Mouse (Mus musculus) heart, postnatal 0 days (tissue): ENCODE results near the gene Gse1. TPM values are rescaled to one million over a fixed set of nuclear protein-coding genes. Genes with fewer than 3 reads are reported as not detected.

Experiments used
- ATAC-seq: fragments of 200-750 bp; cut with Nextera tagmentation; 2 replicates; pipeline ENCODE4 v1.8.0; 2017; ENCODE audit warnings: low read depth, moderate number of reproducible peaks, moderate library complexity; ENCODE audit not compliant: insufficient read depth
- DNase-seq: peaks from one replicate; pipeline ENCODE4 v3.0.0-alpha.2; 2016; ENCODE audit warnings: low spot score
- H3K27ac ChIP-seq: fragments of 300-500 bp; sonication (generic); 2 replicates; pipeline ENCODE4 v1.5.1; 2014; ENCODE audit warnings: low read depth, mild to moderate bottlenecking
- H3K27me3 ChIP-seq: fragments of 300-500 bp; sonication (generic); 2 replicates; pipeline ENCODE4 v1.6.1; 2014; ENCODE audit warnings: low read length, mixed read lengths; ENCODE audit not compliant: control insufficient read depth, insufficient read depth
- H3K36me3 ChIP-seq: fragments of 300-500 bp; sonication (generic); replicated peaks from 2 replicates; pipeline ENCODE4 v1.6.1; 2014; ENCODE audit warnings: low read length, mixed read lengths; ENCODE audit not compliant: control insufficient read depth, insufficient read depth
- H3K4me1 ChIP-seq: fragments of 300-500 bp; sonication (generic); 2 replicates; pipeline ENCODE4 v1.6.1; 2014; ENCODE audit warnings: antibody characterized with exemption; ENCODE audit not compliant: control insufficient read depth, insufficient read depth
- H3K4me2 ChIP-seq: fragments of 300-500 bp; sonication (generic); 2 replicates; pipeline ENCODE4 v1.6.1; 2014; ENCODE audit warnings: low read depth, mild to moderate bottlenecking, low read length, moderate library complexity
- H3K4me3 ChIP-seq: fragments of 300-500 bp; sonication (generic); 2 replicates; pipeline ENCODE4 v1.5.1; 2014; ENCODE audit warnings: low read depth, low read length
- H3K9ac ChIP-seq: fragments of 300-500 bp; sonication (generic); replicated peaks from 2 replicates; pipeline ENCODE4 v1.6.1; 2014; ENCODE audit warnings: low read depth, low read length, mixed read lengths
- H3K9me3 ChIP-seq: fragments of 300-500 bp; sonication (generic); replicated peaks from 2 replicates; pipeline ENCODE4 v1.6.1; 2016; ENCODE audit warnings: low read length; ENCODE audit not compliant: control insufficient read depth
- CTCF ChIP-seq: IDR thresholded peaks from 2 replicates; pipeline ENCODE4 v1.5.1; 2016; ENCODE audit warnings: antibody characterized with exemption, control low read depth, low read depth
- EP300 ChIP-seq: IDR thresholded peaks from 2 replicates; pipeline ENCODE4 v1.6.1; 2016; ENCODE audit warnings: antibody characterized with exemption, low read depth
- WGBS: fragments of 180-500 bp; shearing (Covaris S2); extraction: QIAGEN DNeasy Blood & Tissue Kit; methylation state at CpG from one replicate; pipeline ENCODE4 v1.1.7; 2014; 5-methylcytosine and 5-hydroxymethylcytosine counted together
- polyA plus RNA-seq: library from polyadenylated mRNA; unstranded; fragments of >200 nt; fragmentation: Nextera tagmentation; extraction: Ambion mirVana; gene quantifications from 2 replicates; pipeline ENCODE4 v1.2.1, GENCODE M21; 2015
- total RNA-seq: library from RNA; depleted of rRNA; stranded (reverse); fragments of >200 nt; gene quantifications from 2 replicates; pipeline ENCODE4 v1.2.3, GENCODE M21; 2014; ENCODE audit warnings: low replicate concordance

The Gse1 gene
- total and polyA plus RNA-seq, 2 experiments from 2014 or later: 5.4 to 18.7 TPM

- Histone ChIP-seq H3K27me3 (no peaks in the 10 kb centered on the region), H3K27ac (no peak overlapping the region), H3K4me1 (peaks cover 46% of the 10 kb centered on the region), H3K4me2 (no peak overlapping the region), H3K4me3 (no peak overlapping the region), H3K9ac (no peak overlapping the region), H3K9me3 (no peaks in the 10 kb centered on the region), H3K36me3 (no peaks in the 10 kb centered on the region)
- 62% methylated on average over 7 of the region's 7 CpGs for WGBS
- no peak for TF ChIP-seq CTCF
- no peak for TF ChIP-seq EP300
- ATAC-seq (no peak), DNase-seq (no peak)
Observed at GRCm38 (mm10) chr8:120423576-120423975, 195.3 kb downstream of the Gse1 start.

GRCm38 (mm10) chr8:120424829-120425198 lies 196.6 kb downstream of the Gse1 start:
- WGBS: 51% methylated on average over 4 of the region's 4 CpGs
- TF ChIP-seq CTCF: no peak
- TF ChIP-seq EP300: no peak
- Histone ChIP-seq H3K4me3 (no peak overlapping the region), H3K4me1 (peaks cover 46% of the 10 kb centered on the region), H3K4me2 (no peak overlapping the region), H3K27me3 (no peaks in the 10 kb centered on the region), H3K27ac (no peak overlapping the region), H3K9ac (0 out of 2 replicates have a peak overlapping the region, but pooled peaks have one; percentile 26), H3K9me3 (no peaks in the 10 kb centered on the region), H3K36me3 (no peaks in the 10 kb centered on the region)
- DNase-seq (no peak), ATAC-seq (no peak)

DNA sequence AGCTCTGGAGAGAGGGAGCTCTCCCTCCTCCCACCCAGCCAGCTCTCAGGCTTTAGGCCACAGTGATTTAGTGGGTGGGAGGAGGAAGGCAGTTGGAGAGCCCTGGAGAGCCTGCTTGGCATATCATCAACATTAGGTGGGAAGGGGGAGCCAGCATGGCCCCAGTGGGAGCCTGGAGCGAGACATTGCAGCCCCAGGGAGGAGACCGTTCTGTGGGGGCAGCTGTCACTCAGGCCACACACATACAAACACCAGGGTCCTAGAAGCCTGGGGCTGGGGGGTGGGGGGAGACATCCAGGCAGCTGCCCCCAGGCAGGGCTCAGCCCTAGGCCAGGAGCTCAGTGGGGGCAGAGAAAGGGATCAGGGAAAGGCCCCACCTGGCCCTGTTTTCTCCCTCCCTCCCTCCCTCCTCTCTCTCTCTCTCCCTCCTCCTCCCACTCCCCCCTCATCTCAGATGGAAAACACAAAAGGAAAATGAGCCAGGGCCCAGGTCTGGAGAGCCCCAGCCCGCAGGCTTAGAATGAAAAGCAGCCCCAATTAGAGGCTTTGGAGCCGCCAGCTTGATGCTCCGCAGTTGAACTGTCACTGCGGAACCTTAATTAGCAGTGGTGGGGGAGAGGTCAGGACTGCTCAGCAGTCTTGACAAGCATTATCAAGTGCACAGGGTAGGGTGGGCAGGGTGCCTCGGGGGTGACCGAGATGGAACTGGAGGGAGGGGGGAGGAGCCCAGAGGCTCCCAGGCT lies 197.1 kb downstream of the Gse1 start:
- Histone ChIP-seq H3K36me3 (no peaks in the 10 kb centered on the region), H3K4me2 (no peak overlapping the region), H3K4me3 (no peak overlapping the region), H3K9ac (peak overlapping the region; percentile 26; the same call in 1 of the 2 replicates), H3K27ac (no peak overlapping the region), H3K9me3 (no peaks in the 10 kb centered on the region), H3K4me1 (peaks cover 46% of the 10 kb centered on the region), H3K27me3 (no peaks in the 10 kb centered on the region)
- TF ChIP-seq EP300 (no peak), CTCF (no peak)
- ATAC-seq: peak; percentile 34
- DNase-seq: no peak
- 20% methylated on average over 8 of the region's 8 CpGs for WGBS

- H3K9ac ChIP-seq: no peak overlapping the region
- no peak overlapping the region for H3K4me2 ChIP-seq
- WGBS: 60% methylated on average over 1 of the region's 1 CpGs
- H3K4me3 ChIP-seq: no peak overlapping the region
- no peaks in the 10 kb centered on the region for H3K27me3 ChIP-seq
- no peak for DNase-seq
- H3K9me3 ChIP-seq: no peaks in the 10 kb centered on the region
- H3K36me3 ChIP-seq: no peaks in the 10 kb centered on the region
- no peak overlapping the region for H3K27ac ChIP-seq
- H3K4me1 ChIP-seq: peaks cover 41% of the 10 kb centered on the region
- ATAC-seq: no peak
- TF ChIP-seq CTCF (no peak), EP300 (no peak)
Observed at GRCm38 (mm10) chr8:120426105-120426504, 197.8 kb downstream of the Gse1 start.

DNA sequence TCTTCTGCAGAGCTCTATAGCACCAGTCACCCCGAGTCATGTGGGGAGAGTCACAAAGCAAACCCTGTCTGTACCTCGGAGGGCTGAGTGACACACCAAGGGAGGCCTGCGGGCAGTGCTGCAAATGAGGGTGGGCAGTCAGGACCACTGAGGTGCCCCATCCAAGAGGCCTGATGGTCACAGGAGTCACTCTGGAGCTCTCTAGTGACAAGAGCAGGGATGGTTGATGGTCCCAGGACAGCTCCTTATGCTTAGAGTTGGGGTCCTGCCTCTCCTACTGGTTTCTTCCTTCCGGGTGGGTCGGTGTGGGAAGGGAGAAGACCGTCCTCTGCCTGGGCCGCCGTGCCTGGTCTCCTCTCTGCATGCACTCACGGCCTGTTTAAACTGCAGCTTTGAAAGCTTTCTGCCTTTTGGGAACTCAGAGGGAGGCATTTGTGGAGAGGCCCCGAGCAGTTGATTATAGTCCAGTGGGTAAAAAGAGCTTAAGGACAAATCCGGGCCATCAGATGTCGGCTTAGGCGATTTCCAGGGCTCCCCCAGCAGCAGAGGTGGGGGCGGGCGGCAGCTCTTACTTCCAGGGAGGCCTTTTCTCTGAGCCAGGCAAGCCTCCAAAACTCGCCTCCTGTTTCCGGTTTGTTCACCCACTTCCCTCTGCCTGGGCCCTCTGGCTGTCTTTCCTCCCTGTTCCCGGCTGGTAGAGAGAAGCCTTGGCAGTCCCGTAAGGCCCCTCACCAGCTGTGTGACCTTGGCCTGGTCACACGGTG lies 198.5 kb downstream of the Gse1 start:
- DNase-seq (peak; percentile 25), ATAC-seq (no peak)
- H3K9me3 ChIP-seq: no peaks in the 10 kb centered on the region
- H3K9ac ChIP-seq: no peak overlapping the region
- peaks cover 34% of the 10 kb centered on the region for H3K4me1 ChIP-seq
- WGBS: 48% methylated on average over 20 of the region's 20 CpGs
- H3K36me3 ChIP-seq: no peaks in the 10 kb centered on the region
- H3K27me3 ChIP-seq: no peaks in the 10 kb centered on the region
- H3K4me3 ChIP-seq: no peak overlapping the region
- H3K27ac ChIP-seq: no peak overlapping the region
- H3K4me2 ChIP-seq: no peak overlapping the region
- TF ChIP-seq EP300 (no peak), CTCF (no peak)
